Mouse (Mus musculus) myocyte (in vitro differentiated cells): ENCODE results near the gene 4931428F04Rik. TPM values are rescaled to one million over a fixed set of nuclear protein-coding genes. Genes with fewer than 3 reads are reported as not detected.

Source experiments
- H3K27me3 ChIP-seq: one replicate; pipeline ENCODE4 v1.6.1; 2011; ENCODE audit not compliant: control insufficient read depth, insufficient read depth, insufficient read length
- H3K36me3 ChIP-seq: one replicate; pipeline ENCODE4 v1.6.1; 2011; ENCODE audit not compliant: control insufficient read depth, insufficient read depth
- H3K4me2 ChIP-seq: one replicate; pipeline ENCODE4 v1.6.1; 2011; ENCODE audit warnings: low read depth, control low read depth
- H3K4me3 ChIP-seq: one replicate; pipeline ENCODE4 v1.5.1; 2011; ENCODE audit warnings: mild to moderate bottlenecking, control low read depth, moderate library complexity
- H3K79me2 ChIP-seq: one replicate; pipeline ENCODE4 v1.6.1; 2011; ENCODE audit not compliant: control insufficient read depth, insufficient read depth
- H3ac ChIP-seq: one replicate; pipeline ENCODE4 v1.6.1; 2011; ENCODE audit not compliant: control insufficient read depth, insufficient read length
- CEBPB ChIP-seq: IDR thresholded peaks from 2 replicates; pipeline ENCODE4 v1.6.1; 2011; ENCODE audit warnings: mild to moderate bottlenecking, moderate library complexity; ENCODE audit not compliant: poor library complexity, insufficient read depth, severe bottlenecking
- E2F4 ChIP-seq: IDR thresholded peaks from one replicate; pipeline ENCODE4 v1.6.1; 2011; ENCODE audit warnings: mild to moderate bottlenecking, control low read depth, moderate library complexity; ENCODE audit not compliant: insufficient read depth
- MAX ChIP-seq: IDR thresholded peaks from one replicate; pipeline ENCODE4 v1.6.1; 2011; ENCODE audit warnings: low read depth, mild to moderate bottlenecking, control low read depth
- MYOD1 ChIP-seq, 3 experiments: IDR thresholded peaks; one replicate each; pipeline ENCODE4 v1.6.1; 2011; ENCODE audit warnings: control low read depth in 2 of 3, low read depth in 2 of 3, mild to moderate bottlenecking in 2 of 3, moderate library complexity in 1 of 3; ENCODE audit not compliant: insufficient read length in 2 of 3, control insufficient read depth in 1 of 3
- MYOG ChIP-seq, 3 experiments: IDR thresholded peaks; one replicate each; pipeline ENCODE4 v1.6.1; 2011; ENCODE audit warnings: control low read depth in 2 of 3, low read depth in 2 of 3, mild to moderate bottlenecking in 2 of 3; ENCODE audit not compliant: insufficient read length in 2 of 3, control insufficient read depth in 1 of 3, insufficient read depth in 1 of 3
- POLR2A ChIP-seq: IDR thresholded peaks from one replicate; pipeline ENCODE4 v1.6.1; 2011; ENCODE audit warnings: low read depth, mild to moderate bottlenecking, control low read depth, moderate library complexity; ENCODE audit not compliant: insufficient read length
- POLR2AphosphoS2 ChIP-seq: IDR thresholded peaks from one replicate; pipeline ENCODE4 v1.6.1; 2011; ENCODE audit warnings: low read depth, control low read depth; ENCODE audit not compliant: insufficient read length
- REST ChIP-seq: IDR thresholded peaks from one replicate; pipeline ENCODE4 v1.6.1; 2011; ENCODE audit warnings: mild to moderate bottlenecking, control low read depth, moderate library complexity; ENCODE audit not compliant: insufficient read depth, insufficient read length
- TCF12 ChIP-seq: IDR thresholded peaks from one replicate; pipeline ENCODE4 v1.6.1; 2011; ENCODE audit warnings: mild to moderate bottlenecking, control low read depth; ENCODE audit not compliant: poor library complexity, insufficient read depth, severe bottlenecking
- TCF3 ChIP-seq: IDR thresholded peaks from one replicate; pipeline ENCODE4 v1.6.1; 2011; ENCODE audit warnings: low read depth, control low read depth; ENCODE audit not compliant: insufficient read length
- USF1 ChIP-seq: IDR thresholded peaks from one replicate; pipeline ENCODE4 v1.6.1; 2011; ENCODE audit warnings: low read depth, mild to moderate bottlenecking, control low read depth, moderate library complexity
- polyA plus RNA-seq: library from polyadenylated mRNA; unstranded; fragments of >200 nt; fragmentation: generic; extraction: Trizol; gene quantifications from one replicate; pipeline ENCODE4 v1.2.1, GENCODE M21; 2012; ENCODE audit warnings: missing spikeins

4931428F04Rik gene
- 6.2 TPM for polyA plus RNA-seq

DNA sequence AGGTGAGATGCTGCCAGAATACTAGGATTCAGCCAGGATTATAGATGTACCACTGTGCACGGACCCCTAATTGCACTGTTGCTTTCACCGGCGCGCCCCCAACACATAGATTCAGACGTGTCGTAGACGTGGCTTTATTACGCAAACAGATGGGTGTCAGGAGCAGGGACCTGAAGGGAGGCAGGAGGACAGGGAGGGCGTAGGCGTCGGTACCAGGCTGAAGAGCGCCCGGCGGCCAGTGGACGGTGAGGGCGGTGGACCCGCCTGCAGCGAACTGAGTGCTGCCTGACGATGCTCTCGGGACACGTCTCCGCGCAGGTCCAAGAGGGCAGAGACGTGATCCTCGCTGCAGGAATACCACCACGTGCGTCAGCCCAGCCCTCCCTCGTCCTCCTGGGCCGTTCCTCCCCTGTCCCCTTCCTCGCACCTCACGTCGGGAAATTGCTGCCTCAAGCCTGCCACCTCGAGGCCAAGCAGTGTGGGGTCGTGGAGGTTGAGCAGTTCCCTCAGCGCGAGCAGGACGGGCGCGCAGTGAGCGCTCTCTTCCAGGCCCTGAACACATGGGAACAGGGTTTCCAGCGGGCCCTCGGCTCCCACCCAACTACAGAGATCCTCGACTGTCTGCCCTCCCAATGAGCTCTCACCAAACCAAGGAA lies at the start of gene 4931428F04Rik:
TSS of gene 4931428F04Rik (minus strand) at position 60 of the 656 bp plus-strand sequence.
- Histone ChIP-seq H3K36me3 (no peaks in the 10 kb centered on the region), H3K4me3 (peak within 1 kb of the TSS; percentile 35), H3K27me3 (no peaks in the 10 kb centered on the region), H3K4me2 (peak within 1 kb of the TSS; percentile 93), H3ac (peak within 1 kb of the TSS; percentile 2), H3K79me2 (peaks cover 23% of the 10 kb centered on the region)
- no peak for TF ChIP-seq TCF3
- TF ChIP-seq MAX, result no peak
- peak; percentile 63 for TF ChIP-seq REST
- TF ChIP-seq MYOD1 (IDR thresholded peaks at IDR 0.05; ENCODE audit: control insufficient read depth in 1 of 3, insufficient read length in 2 of 3, low read depth in 2 of 3), result no peak
- peak; percentile 65 for TF ChIP-seq POLR2AphosphoS2
- TF ChIP-seq E2F4, result no peak

DNA sequence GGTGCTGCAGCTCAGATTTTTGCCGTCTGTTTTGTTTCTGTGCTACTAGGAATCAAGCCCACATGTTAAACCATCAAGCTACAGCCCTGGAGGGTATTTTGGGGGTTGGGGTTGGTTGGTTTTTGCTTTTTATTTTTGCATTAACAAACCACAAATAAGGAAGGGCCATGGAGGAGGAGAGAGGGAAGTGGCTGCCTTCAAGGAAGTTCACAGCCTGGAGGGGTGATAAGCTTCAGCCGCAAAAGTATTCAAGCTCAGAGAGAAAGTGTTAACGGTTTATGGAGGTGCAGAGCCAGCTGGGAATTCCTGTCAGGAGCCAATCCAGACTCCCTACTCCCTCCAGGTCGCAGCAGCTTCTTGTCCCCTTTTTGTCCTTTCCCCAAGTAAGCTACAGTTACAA lies 49.3 kb upstream of the 4931428F04Rik start:
- Histone ChIP-seq H3ac (no peak overlapping the region), H3K4me3 (no peak overlapping the region), H3K4me2 (no peak overlapping the region), H3K27me3 (no peaks in the 10 kb centered on the region), H3K36me3 (peaks cover 45% of the 10 kb centered on the region), H3K79me2 (peaks cover 41% of the 10 kb centered on the region)
- TF ChIP-seq MYOD1 (IDR thresholded peaks at IDR 0.05; ENCODE audit: control insufficient read depth in 1 of 3, insufficient read length in 2 of 3, low read depth in 2 of 3) (no peak), USF1 (no peak), E2F4 (no peak), CEBPB (no peak), REST (no peak), POLR2A (no peak), TCF3 (no peak), MYOG (IDR thresholded peaks at IDR 0.05; ENCODE audit: control insufficient read depth in 1 of 3, insufficient read depth in 1 of 3, insufficient read length in 2 of 3, low read depth in 2 of 3) (no peak)

- Histone ChIP-seq H3K4me3 (no peak overlapping the region), H3K79me2 (peaks cover 17% of the 10 kb centered on the region), H3K27me3 (no peaks in the 10 kb centered on the region), H3K4me2 (no peak overlapping the region), H3K36me3 (peaks cover 48% of the 10 kb centered on the region), H3ac (no peak overlapping the region)
- peak; percentile 52 for TF ChIP-seq POLR2AphosphoS2
- no peak for TF ChIP-seq USF1
Observed at GRCm38 (mm10) chr8:105336373-105337130, 46.9 kb upstream of the 4931428F04Rik start.

- no peak for TF ChIP-seq TCF12
- no peak for TF ChIP-seq REST
- no peak for TF ChIP-seq MYOG (IDR thresholded peaks at IDR 0.05; ENCODE audit: control insufficient read depth in 1 of 3, insufficient read depth in 1 of 3, insufficient read length in 2 of 3, low read depth in 2 of 3)
- H3K4me2 ChIP-seq, result no peak overlapping the region
- H3ac ChIP-seq, result no peak overlapping the region
- H3K4me3 ChIP-seq, result no peak overlapping the region
- no peaks in the 10 kb centered on the region for H3K27me3 ChIP-seq
- H3K36me3 ChIP-seq, result peaks cover 52% of the 10 kb centered on the region
- H3K79me2 ChIP-seq, result peaks cover 8% of the 10 kb centered on the region
Observed at GRCm38 (mm10) chr8:105332523-105332922, 42.9 kb upstream of the 4931428F04Rik start.

DNA sequence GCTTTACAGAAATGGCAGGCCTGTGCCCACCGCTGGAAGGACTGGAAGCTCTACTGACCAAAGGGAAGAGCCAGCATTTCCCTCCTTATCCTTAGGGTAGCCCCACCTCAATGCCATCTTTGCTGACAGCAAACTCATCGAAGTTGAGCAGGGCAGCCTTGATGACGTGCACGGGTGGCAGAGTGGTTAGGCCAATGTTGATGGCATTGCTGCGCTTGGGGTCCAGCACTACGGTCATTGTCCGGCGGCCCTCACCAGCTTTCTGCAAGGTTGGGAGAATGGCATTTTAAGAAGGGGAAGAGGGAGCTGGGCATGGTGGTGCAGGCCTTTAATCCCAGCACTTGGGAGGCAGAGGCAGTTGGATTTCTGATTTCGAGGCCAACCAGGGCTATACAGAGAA lies 42.3 kb upstream of the 4931428F04Rik start:
- Histone ChIP-seq H3K4me3 (no peak overlapping the region), H3K4me2 (no peak overlapping the region), H3K79me2 (peaks cover 14% of the 10 kb centered on the region), H3K36me3 (peaks cover 46% of the 10 kb centered on the region), H3K27me3 (no peaks in the 10 kb centered on the region), H3ac (no peak overlapping the region)
- TF ChIP-seq POLR2A (no peak), POLR2AphosphoS2 (peak; percentile 62), USF1 (no peak)

DNA sequence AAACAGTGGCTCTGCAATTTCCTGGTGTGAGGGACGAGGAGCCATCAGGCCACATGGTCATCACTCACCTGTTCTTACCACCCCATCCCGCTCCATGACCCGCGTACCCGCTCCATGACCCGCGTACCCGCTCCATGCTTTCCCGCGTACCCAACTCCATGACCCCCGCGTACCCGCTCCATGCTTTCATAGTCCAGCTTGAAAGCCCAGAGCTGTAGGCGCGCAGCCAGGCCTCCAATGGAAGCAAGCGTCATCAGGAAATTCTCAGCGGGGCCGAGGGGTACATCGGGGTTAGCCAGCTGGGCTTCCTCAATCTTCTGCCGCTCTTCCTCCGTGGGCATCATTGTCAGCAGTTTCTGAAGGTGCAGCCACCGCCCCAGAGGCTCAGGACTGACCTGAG lies 41.8 kb upstream of the 4931428F04Rik start:
- H3K4me3 ChIP-seq, result no peak overlapping the region
- TF ChIP-seq POLR2A, result peak; percentile 37
- no peak for TF ChIP-seq CEBPB
- no peak overlapping the region for H3K4me2 ChIP-seq
- H3K36me3 ChIP-seq, result peaks cover 41% of the 10 kb centered on the region
- no peaks in the 10 kb centered on the region for H3K27me3 ChIP-seq
- H3K79me2 ChIP-seq, result peaks cover 18% of the 10 kb centered on the region
- no peak overlapping the region for H3ac ChIP-seq
